Mouse (Mus musculus) olfactory bulb, adult 2 months (tissue): ENCODE results near the gene Pnldc1.

Experiments
- CTCF ChIP-seq: fragments of 200-500 bp; IDR thresholded peaks from 2 replicates; pipeline ENCODE4 v1.5.1; 2012; ENCODE audit warnings: low read depth, mild to moderate bottlenecking, low read length, moderate library complexity; ENCODE audit not compliant: insufficient read depth
- POLR2A ChIP-seq: fragments of 200-500 bp; IDR thresholded peaks from 2 replicates; pipeline ENCODE4 v1.6.1; 2012; ENCODE audit warnings: mild to moderate bottlenecking, low read depth, low read length, moderate library complexity; ENCODE audit not compliant: insufficient read depth

GRCm38 (mm10) chr17:12846474-12846873 lies 63.6 kb downstream of the Pnldc1 start:
- TF ChIP-seq CTCF (no peak), POLR2A (no peak)
